Mouse (Mus musculus) lung, embryonic 14.5 days (tissue): Measurements from ENCODE around the gene 4930480E11Rik. TPM values are rescaled to one million over a fixed set of nuclear protein-coding genes. Genes with fewer than 3 reads are reported as not detected.
"Not testable (repeated sequence)": the region's sequence is repeated elsewhere in the genome, so short reads cannot be mapped to it uniquely, and the experiment has no call there.

Experiments
- ATAC-seq: fragments of 200-750 bp; cut with Nextera tagmentation; 2 replicates; pipeline ENCODE4 v1.8.0; 2017; ENCODE audit warnings: mild to moderate bottlenecking, moderate TSS enrichment, moderate library complexity; ENCODE audit not compliant: insufficient read depth
- DNase-seq: peaks from one replicate; pipeline ENCODE4 v3.0.0-alpha.2; 2015
- H3K27ac ChIP-seq: fragments of 300-500 bp; sonication (generic); 2 replicates; pipeline ENCODE4 v1.5.1; 2014; ENCODE audit warnings: low read depth, mild to moderate bottlenecking, moderate library complexity
- H3K27me3 ChIP-seq: fragments of 300-500 bp; sonication (generic); 2 replicates; pipeline ENCODE4 v1.6.1; 2014; ENCODE audit warnings: low read length, control low read depth; ENCODE audit not compliant: insufficient read depth
- H3K36me3 ChIP-seq: fragments of 300-500 bp; sonication (generic); 2 replicates; pipeline ENCODE4 v1.6.1; 2014; ENCODE audit warnings: control low read depth; ENCODE audit not compliant: insufficient read depth
- H3K4me1 ChIP-seq: fragments of 300-500 bp; sonication (generic); 2 replicates; pipeline ENCODE4 v1.6.1; 2014; ENCODE audit warnings: antibody characterized with exemption, control low read depth; ENCODE audit not compliant: insufficient read depth
- H3K4me2 ChIP-seq: fragments of 300-500 bp; sonication (generic); 2 replicates; pipeline ENCODE4 v1.6.1; 2014; ENCODE audit warnings: mild to moderate bottlenecking
- H3K4me3 ChIP-seq: fragments of 300-500 bp; sonication (generic); 2 replicates; pipeline ENCODE4 v1.5.1; 2014; ENCODE audit warnings: low read depth, low read length
- H3K9ac ChIP-seq: fragments of 300-500 bp; sonication (generic); 2 replicates; pipeline ENCODE4 v1.6.1; 2014
- H3K9me3 ChIP-seq: fragments of 300-500 bp; sonication (generic); 2 replicates; pipeline ENCODE4 v1.6.1; 2016; ENCODE audit warnings: low read depth, low read length, control low read depth
- CTCF ChIP-seq: IDR thresholded peaks from 2 replicates; pipeline ENCODE4 v1.5.1; 2016; ENCODE audit warnings: antibody characterized with exemption, low read depth
- WGBS: fragments of 180-500 bp; shearing (Covaris S2); extraction: QIAGEN DNeasy Blood & Tissue Kit; methylation state at CpG from one replicate; pipeline ENCODE4 v1.1.7; 2014; 5-methylcytosine and 5-hydroxymethylcytosine counted together
- polyA plus RNA-seq: library from polyadenylated mRNA; unstranded; fragments of >200 nt; fragmentation: Nextera tagmentation; extraction: Ambion mirVana; gene quantifications from 2 replicates; pipeline ENCODE4 v1.2.1, GENCODE M21; 2014

The 4930480E11Rik gene
- not detected in 2 replicates for polyA plus RNA-seq

DNA sequence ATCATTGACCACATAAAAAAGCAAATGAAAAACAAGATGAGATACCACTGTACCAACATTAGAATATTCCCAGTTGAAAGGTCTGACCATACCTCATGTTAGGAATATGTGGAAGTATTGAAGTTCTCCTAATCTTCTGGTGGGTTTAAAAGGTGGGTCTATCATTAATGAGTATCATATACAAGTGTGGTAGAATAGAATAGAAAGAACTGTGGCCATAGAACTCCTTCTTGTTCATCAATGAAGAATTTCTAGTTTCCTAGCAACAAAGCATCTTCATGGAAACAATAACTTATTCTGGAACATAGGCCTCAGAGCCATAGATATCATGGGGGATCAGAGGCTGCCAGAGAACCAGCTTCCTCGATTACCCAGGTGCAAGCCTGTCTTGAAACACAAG, at the start of gene 4930480E11Rik:
Gene 4930480E11Rik (plus strand): TSS at position 301 of the 400 bp plus-strand sequence.
- Histone ChIP-seq H3K27ac (no peak within 1 kb of the TSS), H3K4me1 (no peaks in the 10 kb centered on the region), H3K4me3 (no peak within 1 kb of the TSS), H3K27me3 (no peaks in the 10 kb centered on the region), H3K36me3 (no peaks in the 10 kb centered on the region), H3K4me2 (no peak within 1 kb of the TSS), H3K9ac (no peak within 1 kb of the TSS), H3K9me3 (0 out of 2 replicates have a peak, but pooled peaks cover 2% of the 10 kb centered on the region)
- ATAC-seq (no peak), DNase-seq (no peak)
- WGBS = 33% methylated on average over 1 of the region's 1 CpGs
- no peak for TF ChIP-seq CTCF

GRCm38 (mm10) chrX:78403346-78403745, 33.9 kb downstream of the 4930480E11Rik start:
- not testable (repeated sequence) for H3K9ac ChIP-seq, H3K27ac ChIP-seq, DNase-seq, H3K9me3 ChIP-seq, H3K36me3 ChIP-seq, H3K4me1 ChIP-seq, H3K27me3 ChIP-seq, H3K4me2 ChIP-seq, H3K4me3 ChIP-seq, ATAC-seq
- WGBS = 78% methylated on average over 2 of the region's 2 CpGs

Other genes with a start within 250 kb of the 4930480E11Rik start
- gene Gm5938, start 244.2 kb upstream of the 4930480E11Rik start, polyA plus RNA-seq = not detected in 2 replicates
- gene Obp1b, start 182.9 kb upstream of the 4930480E11Rik start, polyA plus RNA-seq = not detected in 2 replicates
- not detected in 2 replicates for gene Gm14743, start 123.7 kb upstream of the 4930480E11Rik start, polyA plus RNA-seq
- gene Prrg1, start 214.3 kb downstream of the 4930480E11Rik start, polyA plus RNA-seq = 14.7 and 15.7 TPM in 2 replicates